Mouse (Mus musculus) E14TG2a.4 (cell line): ENCODE measurements around the gene Fbxw21.
A peak's percentile ranks its signal among the peaks of the same experiment; 100 is the strongest.

Experiments used
- H3K27me3 ChIP-seq: 2 replicates; pipeline ENCODE4 v1.6.1; 2014; ENCODE audit warnings: low read length, control low read depth; ENCODE audit not compliant: insufficient read depth
- H3K36me3 ChIP-seq: 2 replicates; pipeline ENCODE4 v1.6.1; 2014; ENCODE audit warnings: low read length, control low read depth; ENCODE audit not compliant: insufficient read depth
- H3K4me1 ChIP-seq: replicated peaks from 2 replicates; pipeline ENCODE4 v1.6.1; 2014; ENCODE audit warnings: low read depth, low read length, control low read depth
- H3K4me3 ChIP-seq: replicated peaks from 2 replicates; pipeline ENCODE4 v1.5.1; 2014; ENCODE audit warnings: mild to moderate bottlenecking, low read length
- H3K9me3 ChIP-seq: 2 replicates; pipeline ENCODE4 v1.6.1; 2014; ENCODE audit warnings: low read length, control low read depth
- CTCF ChIP-seq: conservative IDR thresholded peaks from 2 replicates; pipeline ENCODE4 v1.5.1; 2014; ENCODE audit warnings: low read length
- NANOG ChIP-seq: IDR thresholded peaks from 2 replicates; pipeline ENCODE4 v1.6.1; 2014; ENCODE audit warnings: borderline replicate concordance, low read length, mixed read lengths
- POU5F1 ChIP-seq: IDR thresholded peaks from 2 replicates; pipeline ENCODE4 v1.6.1; 2014; ENCODE audit warnings: low read length, borderline replicate concordance

Gene Fbxw21

GRCm38 (mm10) chr9:109128211-109128610 is 33.6 kb downstream of the Fbxw21 start:
- Histone ChIP-seq H3K36me3 (no peaks in the 10 kb centered on the region), H3K4me3 (no peak overlapping the region), H3K4me1 (no peaks in the 10 kb centered on the region), H3K27me3 (no peaks in the 10 kb centered on the region), H3K9me3 (peaks cover 13% of the 10 kb centered on the region)
- no peak for TF ChIP-seq NANOG
- TF ChIP-seq POU5F1 = no peak
- TF ChIP-seq CTCF = peak; percentile 73

GRCm38 (mm10) chr9:109127076-109127475 is 34.8 kb downstream of the Fbxw21 start:
- Histone ChIP-seq H3K9me3 (peaks cover 13% of the 10 kb centered on the region), H3K27me3 (no peaks in the 10 kb centered on the region), H3K36me3 (no peaks in the 10 kb centered on the region), H3K4me1 (no peaks in the 10 kb centered on the region), H3K4me3 (no peak overlapping the region)
- TF ChIP-seq POU5F1 (no peak), NANOG (no peak), CTCF (no peak)

GRCm38 (mm10) chr9:109125481-109125880 is 36.4 kb downstream of the Fbxw21 start:
- H3K9me3 ChIP-seq = peaks cover 9% of the 10 kb centered on the region
- no peaks in the 10 kb centered on the region for H3K27me3 ChIP-seq
- TF ChIP-seq POU5F1 = no peak
- TF ChIP-seq CTCF = no peak
- TF ChIP-seq NANOG = no peak
- no peaks in the 10 kb centered on the region for H3K36me3 ChIP-seq
- peaks cover 8% of the 10 kb centered on the region; the same call in 1 of the 2 replicates for H3K4me1 ChIP-seq
- H3K4me3 ChIP-seq = no peak overlapping the region

- TF ChIP-seq NANOG (no peak), CTCF (no peak), POU5F1 (no peak)
- Histone ChIP-seq H3K9me3 (peaks cover 7% of the 10 kb centered on the region), H3K36me3 (no peaks in the 10 kb centered on the region), H3K4me3 (no peak overlapping the region), H3K27me3 (no peaks in the 10 kb centered on the region), H3K4me1 (peaks cover 8% of the 10 kb centered on the region; the same call in 1 of the 2 replicates)
These were observed 36.8 kb downstream of the Fbxw21 start for GRCm38 (mm10) chr9:109125043-109125442.

- no peak overlapping the region for H3K4me3 ChIP-seq
- TF ChIP-seq POU5F1 (no peak), NANOG (no peak), CTCF (no peak)
These were observed 37.7 kb downstream of the Fbxw21 start for GRCm38 (mm10) chr9:109124164-109124563.

GRCm38 (mm10) chr9:109123266-109123665 is 38.6 kb downstream of the Fbxw21 start:
- TF ChIP-seq POU5F1 = no peak
- no peak for TF ChIP-seq CTCF
- TF ChIP-seq NANOG = no peak
- Histone ChIP-seq H3K4me3 (no peak overlapping the region), H3K9me3 (no peaks in the 10 kb centered on the region), H3K4me1 (peaks cover 25% of the 10 kb centered on the region), H3K27me3 (no peaks in the 10 kb centered on the region), H3K36me3 (peaks cover 12% of the 10 kb centered on the region)

More at GRCm38 (mm10) chr9:109124164-109124563, 37.7 kb downstream of the Fbxw21 start:
- H3K4me1 ChIP-seq = peaks cover 17% of the 10 kb centered on the region
- no peaks in the 10 kb centered on the region for H3K9me3 ChIP-seq
- H3K27me3 ChIP-seq = no peaks in the 10 kb centered on the region
- H3K36me3 ChIP-seq = peaks cover 3% of the 10 kb centered on the region

- Histone ChIP-seq H3K27me3 (no peaks in the 10 kb centered on the region), H3K4me1 (peaks cover 30% of the 10 kb centered on the region), H3K36me3 (peaks cover 19% of the 10 kb centered on the region), H3K4me3 (no peak overlapping the region), H3K9me3 (no peaks in the 10 kb centered on the region)
- TF ChIP-seq CTCF = peak; percentile 60
- TF ChIP-seq NANOG = no peak
These were observed 39.2 kb downstream of the Fbxw21 start for GRCm38 (mm10) chr9:109122553-109123085.

- TF ChIP-seq CTCF = no peak
- no peak for TF ChIP-seq POU5F1
- no peak for TF ChIP-seq NANOG
- H3K4me3 ChIP-seq = no peak overlapping the region
- H3K4me1 ChIP-seq = peaks cover 30% of the 10 kb centered on the region
- no peaks in the 10 kb centered on the region for H3K9me3 ChIP-seq
- no peaks in the 10 kb centered on the region for H3K27me3 ChIP-seq
- peaks cover 35% of the 10 kb centered on the region for H3K36me3 ChIP-seq
These were observed 40.9 kb downstream of the Fbxw21 start for GRCm38 (mm10) chr9:109120956-109121355.

GRCm38 (mm10) chr9:109119571-109119970 is 42.3 kb downstream of the Fbxw21 start:
- H3K36me3 ChIP-seq = peaks cover 49% of the 10 kb centered on the region
- TF ChIP-seq NANOG = no peak
- no peak for TF ChIP-seq CTCF
- TF ChIP-seq POU5F1 = no peak
- H3K4me3 ChIP-seq = no peak overlapping the region
- no peaks in the 10 kb centered on the region for H3K27me3 ChIP-seq
- no peaks in the 10 kb centered on the region for H3K9me3 ChIP-seq
- H3K4me1 ChIP-seq = peaks cover 30% of the 10 kb centered on the region
